Mouse (Mus musculus) CH12.LX (cell line): ENCODE data around the gene Acss2.

ENCODE experiments used
- CHD1 ChIP-seq: IDR thresholded peaks from 2 replicates; pipeline ENCODE4 v1.6.1; 2012; ENCODE audit warnings: low read depth, low read length, improper control_type of control experiment, inconsistent platforms
- CTCF ChIP-seq, 2 experiments: IDR thresholded peaks in 1 of 2; conservative IDR thresholded peaks in 1 of 2; 2 replicates each; pipeline ENCODE4 v1.5.1; 2011 to 2012; ENCODE audit warnings: low read depth in 2 of 2, low read length in 2 of 2, improper control_type of control experiment in 1 of 2, inconsistent platforms in 1 of 2, mild to moderate bottlenecking in 1 of 2, moderate library complexity in 1 of 2
- GABPA ChIP-seq: IDR thresholded peaks from 2 replicates; pipeline ENCODE4 v1.6.1; 2012; ENCODE audit warnings: low read depth, low read length, improper control_type of control experiment, inconsistent platforms; ENCODE audit not compliant: insufficient replicate concordance
- JUND ChIP-seq: conservative IDR thresholded peaks from 2 replicates; pipeline ENCODE4 v1.6.1; 2011; ENCODE audit warnings: low read depth, low read length, improper control_type of control experiment
- MAX ChIP-seq: IDR thresholded peaks from 2 replicates; pipeline ENCODE4 v1.6.1; 2011; ENCODE audit warnings: low read length, improper control_type of control experiment
- NELFE ChIP-seq: IDR thresholded peaks from 2 replicates; pipeline ENCODE4 v1.6.1; 2011; ENCODE audit warnings: low read depth, low read length, improper control_type of control experiment
- NRF1 ChIP-seq: IDR thresholded peaks from 2 replicates; pipeline ENCODE4 v1.6.1; 2014; ENCODE audit warnings: low read depth, mild to moderate bottlenecking, inconsistent platforms, low read length, improper control_type of control experiment, moderate library complexity
- POLR2A ChIP-seq: IDR thresholded peaks from 2 replicates; pipeline ENCODE4 v1.6.1; 2011; ENCODE audit warnings: low read depth, mild to moderate bottlenecking, improper control_type of control experiment, low read length
- POLR2AphosphoS2 ChIP-seq: IDR thresholded peaks from 2 replicates; pipeline ENCODE4 v1.6.1; 2011; ENCODE audit warnings: low read depth, low read length, improper control_type of control experiment
- SMC3 ChIP-seq: IDR thresholded peaks from 2 replicates; pipeline ENCODE4 v1.6.1; 2011; ENCODE audit warnings: low read depth, low read length, improper control_type of control experiment
- ZC3H11A ChIP-seq: IDR thresholded peaks from 2 replicates; pipeline ENCODE4 v1.6.1; 2012; ENCODE audit warnings: low read depth, mild to moderate bottlenecking, inconsistent platforms, low read length, improper control_type of control experiment
- ZNF384 ChIP-seq: IDR thresholded peaks from 2 replicates; pipeline ENCODE4 v1.6.1; 2012; ENCODE audit warnings: low read depth, low read length, improper control_type of control experiment, inconsistent platforms

DNA sequence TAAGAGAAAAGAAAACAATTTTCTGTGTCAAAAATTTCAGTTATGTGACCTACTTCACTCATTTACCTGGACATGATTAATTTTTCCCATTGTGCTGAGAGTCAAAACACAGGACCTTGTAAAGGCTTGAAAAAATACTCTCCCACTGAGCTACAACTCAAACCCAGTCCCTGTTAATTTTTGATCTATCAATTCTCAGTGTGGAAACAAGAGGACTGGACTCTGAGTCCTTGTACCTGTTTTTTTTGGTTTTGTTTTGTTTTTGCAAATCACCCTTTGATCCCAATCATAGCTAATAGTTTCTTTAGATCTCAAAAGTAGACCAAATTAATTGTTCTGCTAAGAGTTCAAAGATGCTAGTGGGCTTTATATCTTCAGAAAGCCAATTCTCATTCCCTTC, 21.9 kb downstream of the Acss2 start:
- no peak for TF ChIP-seq POLR2AphosphoS2
- no peak for TF ChIP-seq POLR2A
- TF ChIP-seq NRF1 = no peak
- no peak for TF ChIP-seq GABPA
- no peak for TF ChIP-seq CTCF (conservative IDR thresholded peaks at IDR 0.05 in 1 of 2, IDR thresholded peaks at IDR 0.05 in 1 of 2; ENCODE audit: low read depth in 2 of 2, low read length in 2 of 2)
- TF ChIP-seq ZNF384 = no peak
- TF ChIP-seq CHD1 = no peak
- no peak for TF ChIP-seq JUND
- no peak for TF ChIP-seq NELFE
- TF ChIP-seq ZC3H11A = no peak
- no peak for TF ChIP-seq MAX
- TF ChIP-seq SMC3 = no peak
